Mouse (Mus musculus) adrenal gland, adult 18-20 months (tissue): Measurements from ENCODE around the gene Gosr2. TPM values are rescaled to one million over a fixed set of nuclear protein-coding genes. Genes with fewer than 3 reads are reported as not detected.

Source experiments
- DNase-seq, 2 experiments: peaks; one replicate each; pipeline ENCODE4 v3.0.0; 2021 to 2022; ENCODE audit warnings: low spot score in 2 of 2
- long read RNA-seq, 2 experiments: library from polyadenylated mRNA; stranded (forward); transcript quantifications; one replicate each; pipeline ENCODE4 v2.0.0; 2021
- total RNA-seq, 2 experiments: library from RNA; stranded (reverse); gene quantifications; 1 replicate in 1 of 2; 2 replicates in 1 of 2; pipeline ENCODE4 v1.2.3; 2021

Gene Gosr2
- 10 to 100 TPM; 83.6 to 83.9 TPM for total RNA-seq
- long read RNA-seq, experiment 1, transcript Gosr2-201 (6 exons, 3,266 nt): major isoform, 85 of 114 reads
- long read RNA-seq, experiment 1, transcript Gosr2-203 (5 exons, 917 nt): minor isoform, 5 of 114 reads
- long read RNA-seq, experiment 1, transcript Gosr2-202 (5 exons, 1,044 nt): minor isoform, 6 of 114 reads
- long read RNA-seq, experiment 1, partial matches to known transcripts: 6 of 114 reads
- long read RNA-seq, experiment 1, other reads (novel, unspliced or antisense): 12 of 114 reads
- long read RNA-seq, experiment 2, transcript Gosr2-202 (5 exons, 1,044 nt): minor isoform, 15 of 169 reads
- long read RNA-seq, experiment 2, transcript Gosr2-201 (6 exons, 3,266 nt): major isoform, 118 of 169 reads
- long read RNA-seq, experiment 2, transcript Gosr2-203 (5 exons, 917 nt): minor isoform, 9 of 169 reads
- long read RNA-seq, experiment 2, partial matches to known transcripts: 2 of 169 reads
- long read RNA-seq, experiment 2, other reads (novel, unspliced or antisense): 25 of 169 reads

DNA sequence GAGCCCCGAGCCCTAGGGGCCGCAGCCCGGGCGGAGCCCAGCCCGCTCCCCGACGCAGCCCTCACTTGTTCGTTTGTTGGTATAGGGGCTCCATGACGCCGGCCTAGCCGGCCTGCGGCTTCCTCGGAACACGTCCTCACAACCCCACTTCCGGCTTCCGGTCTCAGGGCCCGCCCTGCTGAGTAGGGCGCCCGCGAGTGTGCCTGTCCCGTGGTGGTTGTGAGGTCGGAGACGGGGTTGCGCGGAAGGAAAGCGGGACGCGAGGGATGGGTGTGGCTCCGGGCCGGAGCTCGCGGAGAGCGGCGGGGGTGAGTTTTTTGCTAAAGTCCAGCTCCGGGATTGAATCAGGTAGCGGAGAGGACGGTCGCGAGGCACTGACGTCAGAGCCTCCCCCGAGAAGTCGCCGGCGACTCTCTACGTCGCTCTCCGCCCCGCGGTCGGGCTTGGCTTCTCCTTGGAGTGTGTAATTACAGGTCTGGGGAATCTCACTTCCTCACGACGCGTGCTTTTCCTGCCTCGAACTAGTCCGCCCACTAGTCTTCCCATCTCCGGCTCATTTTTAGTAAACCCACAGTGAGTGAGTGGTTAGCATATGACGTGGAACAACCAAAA, at the start of gene Gosr2:
Gene Gosr2 (minus strand): TSS at position 334 of the 612 bp plus-strand sequence.
- peak; percentile 88 for DNase-seq

DNA sequence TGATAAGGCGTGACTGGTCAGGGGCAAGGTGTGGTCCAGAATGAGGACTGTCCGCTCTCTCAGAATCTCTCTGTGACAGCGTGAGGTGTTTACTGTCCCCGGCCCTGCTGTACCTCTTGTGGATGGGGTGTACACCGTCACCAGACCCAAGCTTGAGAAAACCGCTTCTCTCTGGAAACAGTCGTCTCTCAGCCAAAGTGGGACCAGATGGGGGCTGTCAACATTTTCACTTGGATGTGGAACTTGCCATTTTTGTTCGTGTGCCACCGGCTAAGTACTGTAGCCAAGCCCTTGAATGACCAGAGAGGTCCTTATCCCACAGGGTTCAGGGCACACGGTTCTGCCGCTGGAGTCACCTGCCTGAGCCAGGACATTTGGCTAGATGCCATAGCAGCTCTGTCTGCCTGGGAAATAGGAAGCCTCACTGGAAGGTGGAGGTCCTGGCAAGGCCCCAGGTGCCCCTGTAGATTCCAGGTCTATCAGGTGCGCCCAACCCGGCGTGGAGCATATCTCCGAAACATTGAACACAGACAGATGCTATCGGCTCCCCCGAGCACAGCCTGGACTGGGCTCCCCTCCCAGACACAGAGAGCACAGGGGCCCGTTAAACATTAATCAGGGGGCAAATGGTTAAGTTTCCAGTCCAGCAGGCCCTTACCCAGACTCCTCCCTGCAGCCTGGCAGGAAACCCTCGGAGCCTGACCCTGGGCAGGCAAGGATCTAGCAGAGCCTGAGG, 37.5 kb upstream of the Gosr2 start:
- DNase-seq: no peak

DNA sequence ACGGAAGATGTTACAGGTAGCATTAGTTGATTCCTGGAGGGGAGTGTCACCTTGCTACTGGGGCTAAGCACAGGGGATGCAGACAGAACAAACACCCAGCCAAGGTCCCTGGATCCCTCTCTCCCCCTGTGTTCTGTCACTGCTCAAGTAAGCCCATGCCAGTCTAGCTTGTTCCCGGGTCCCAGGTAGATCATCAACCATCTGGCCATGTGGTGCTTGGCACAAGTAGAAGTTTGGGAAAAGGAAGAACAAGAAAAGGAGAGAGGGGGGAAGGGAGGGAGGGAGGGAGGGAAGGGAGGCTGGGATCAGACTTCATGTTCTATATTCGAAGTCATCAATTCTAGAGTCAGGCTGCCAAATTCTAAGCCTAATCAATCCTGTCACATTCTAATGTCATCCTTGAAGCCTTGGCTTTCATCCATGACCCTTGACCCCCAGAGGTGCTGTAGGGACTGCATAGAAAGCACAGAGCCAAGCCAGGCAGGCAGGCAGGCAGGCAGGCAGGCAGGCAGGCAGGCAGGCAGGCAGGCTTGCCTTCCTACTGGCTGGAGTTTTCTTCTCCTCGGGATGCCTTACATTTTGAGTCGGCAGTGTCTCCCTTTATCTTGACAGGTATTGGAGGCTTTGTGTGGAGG, 36.8 kb upstream of the Gosr2 start:
- DNase-seq: no peak

DNA sequence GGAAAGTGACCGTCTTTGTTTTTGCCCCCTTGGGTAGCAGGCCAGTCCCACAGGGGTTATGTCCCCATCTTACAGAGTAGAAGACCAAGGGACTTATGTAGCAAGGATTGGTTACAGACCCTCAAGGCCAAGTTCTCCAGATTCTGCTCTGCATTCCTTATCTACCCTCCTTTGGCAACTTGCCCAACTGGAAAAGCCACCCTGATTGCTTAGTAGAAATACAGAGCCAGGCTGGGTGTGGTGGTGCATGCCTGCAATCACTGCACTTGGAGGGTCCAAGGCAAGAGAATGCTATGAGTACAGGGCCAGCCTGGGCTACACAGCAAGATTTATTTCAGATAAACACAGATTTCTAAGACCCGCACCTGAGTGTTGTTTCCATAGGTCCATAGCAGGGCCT, 36.3 kb upstream of the Gosr2 start:
- no peak for DNase-seq

DNA sequence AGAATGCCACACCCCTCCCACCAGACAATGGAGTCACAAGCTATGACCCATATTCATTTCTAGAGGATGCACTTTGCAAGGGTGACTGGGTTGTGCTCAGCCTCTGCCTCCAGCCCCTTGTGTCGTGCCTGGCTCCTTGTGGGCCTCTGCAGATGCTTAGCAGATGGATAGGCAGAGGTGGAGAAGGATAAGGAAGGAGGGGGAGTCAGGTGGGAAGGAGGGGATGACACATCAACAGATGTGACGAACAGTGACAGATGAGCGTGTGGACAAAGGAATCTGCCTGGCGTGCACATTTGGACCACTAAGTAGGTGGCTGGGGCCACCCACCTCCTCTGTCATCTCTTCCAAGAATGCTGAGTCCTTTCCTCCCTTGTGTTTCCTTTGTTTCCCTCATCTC, 35.4 kb upstream of the Gosr2 start:
- no peak for DNase-seq

DNA sequence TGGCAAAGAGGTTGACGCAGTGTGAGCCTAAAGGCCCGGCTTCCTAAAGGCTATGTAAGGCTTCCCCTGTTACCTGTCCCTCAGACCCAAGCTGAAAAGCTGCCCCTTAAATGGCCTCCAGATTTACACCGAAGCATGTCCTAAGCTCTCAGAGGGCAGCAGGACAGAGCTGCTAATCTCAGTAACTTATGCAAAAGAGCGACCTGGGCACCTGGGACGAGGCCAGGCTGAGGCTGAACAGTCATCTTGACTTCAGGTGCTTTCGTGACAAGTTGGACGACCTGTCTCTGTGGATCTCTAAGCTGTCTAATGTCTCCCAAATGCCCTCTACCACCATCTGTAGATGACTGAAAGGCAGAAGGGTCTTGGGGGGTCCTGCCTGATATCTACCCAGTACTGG, 34.6 kb upstream of the Gosr2 start:
- DNase-seq: no peak

DNA sequence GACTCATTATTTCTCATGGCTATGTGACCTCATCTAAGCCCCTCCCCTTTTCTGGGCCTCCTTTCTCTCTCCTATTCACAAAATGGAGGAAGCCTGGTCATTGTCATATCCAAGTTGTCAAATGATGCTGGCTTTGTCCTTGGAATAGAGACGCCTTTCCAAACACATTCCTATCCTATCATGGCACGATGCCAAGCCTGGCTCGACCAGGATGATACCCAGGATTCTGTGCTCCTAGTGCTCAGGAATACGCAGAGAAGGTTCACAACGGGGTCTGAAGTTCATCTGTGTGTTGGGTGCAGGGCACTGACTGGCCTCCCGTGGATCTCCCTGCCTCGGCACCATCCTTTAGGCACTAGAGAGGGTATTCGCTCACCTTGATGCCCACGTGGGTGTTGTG, 33.9 kb upstream of the Gosr2 start:
- DNase-seq: no peak

DNA sequence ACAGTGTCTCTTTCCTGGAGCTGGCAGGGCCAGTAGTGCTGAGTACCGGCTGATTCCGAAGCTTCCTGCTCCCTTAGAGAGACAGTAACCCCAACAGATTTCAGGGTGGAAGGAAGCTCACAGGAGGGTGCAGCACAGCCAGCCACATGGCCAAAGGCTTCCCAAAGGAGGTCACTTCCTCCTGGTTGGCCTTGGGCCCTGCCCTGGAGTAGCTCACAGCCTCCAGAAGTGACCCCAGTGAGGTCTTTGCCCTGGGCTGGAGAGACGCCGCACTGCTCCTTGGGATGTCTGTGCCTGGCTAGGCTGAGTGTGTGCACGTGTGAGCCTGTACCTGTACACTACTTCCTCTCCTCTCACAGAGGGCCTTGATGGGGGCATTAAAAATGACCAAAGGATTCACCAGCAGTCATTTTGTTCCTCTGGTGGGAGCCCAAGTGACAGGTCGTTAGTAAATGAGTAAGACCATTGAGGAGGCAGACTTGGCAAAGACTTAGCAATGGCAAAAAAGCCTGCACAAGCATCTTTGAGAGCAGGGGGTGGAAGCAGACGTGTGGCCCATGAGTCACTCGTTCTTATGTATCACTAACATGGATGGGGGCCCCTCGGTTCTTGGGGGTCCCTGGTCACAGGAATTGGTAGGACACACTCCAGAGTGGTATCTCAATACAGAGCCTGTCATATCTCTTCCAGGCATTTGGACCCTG, 31.7 kb upstream of the Gosr2 start:
- no peak for DNase-seq

DNA sequence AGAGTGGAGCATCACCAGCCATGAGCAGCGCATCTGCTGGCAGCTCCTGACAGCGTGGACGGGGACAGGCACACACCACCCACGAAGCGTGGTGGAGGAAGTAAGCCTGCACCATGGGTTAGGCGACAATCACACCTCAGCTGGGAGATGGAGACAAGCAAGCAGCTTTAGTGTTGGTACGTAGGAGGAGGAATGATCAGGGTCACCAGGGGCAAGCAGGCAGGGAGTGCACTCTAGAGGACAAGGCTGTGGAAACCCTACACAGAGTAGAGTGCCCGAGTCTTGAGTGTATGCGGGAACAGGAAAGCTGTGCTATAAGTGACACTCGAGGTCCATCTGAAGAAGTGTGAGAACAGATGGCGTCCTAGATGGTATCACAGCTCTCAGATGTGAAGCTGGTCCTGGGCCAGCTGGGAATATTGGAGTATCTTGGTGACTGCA, 26.7 kb upstream of the Gosr2 start:
- DNase-seq: no peak

DNA sequence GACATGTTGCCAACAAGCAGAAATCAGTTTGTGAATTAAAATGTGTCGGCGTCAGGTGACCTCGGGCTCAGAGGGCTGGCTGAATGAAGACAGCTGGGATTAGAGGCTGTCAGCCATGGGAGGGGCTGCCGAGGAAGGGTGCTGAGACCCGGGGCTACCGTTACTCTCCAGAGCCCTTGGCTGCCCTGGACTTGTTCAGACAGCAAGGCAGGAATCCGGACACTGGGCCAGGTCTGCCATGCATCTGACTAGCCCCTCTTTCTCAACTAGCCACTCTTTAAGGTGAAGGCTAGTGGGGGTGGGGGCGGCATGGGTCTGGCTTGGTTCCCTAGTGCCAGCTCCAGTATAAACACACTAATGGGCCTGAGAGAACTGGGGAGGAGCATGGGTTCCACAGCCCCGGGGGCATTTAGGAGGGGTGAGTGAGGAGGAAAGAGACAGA, 24.4 kb upstream of the Gosr2 start:
- DNase-seq: no peak

DNA sequence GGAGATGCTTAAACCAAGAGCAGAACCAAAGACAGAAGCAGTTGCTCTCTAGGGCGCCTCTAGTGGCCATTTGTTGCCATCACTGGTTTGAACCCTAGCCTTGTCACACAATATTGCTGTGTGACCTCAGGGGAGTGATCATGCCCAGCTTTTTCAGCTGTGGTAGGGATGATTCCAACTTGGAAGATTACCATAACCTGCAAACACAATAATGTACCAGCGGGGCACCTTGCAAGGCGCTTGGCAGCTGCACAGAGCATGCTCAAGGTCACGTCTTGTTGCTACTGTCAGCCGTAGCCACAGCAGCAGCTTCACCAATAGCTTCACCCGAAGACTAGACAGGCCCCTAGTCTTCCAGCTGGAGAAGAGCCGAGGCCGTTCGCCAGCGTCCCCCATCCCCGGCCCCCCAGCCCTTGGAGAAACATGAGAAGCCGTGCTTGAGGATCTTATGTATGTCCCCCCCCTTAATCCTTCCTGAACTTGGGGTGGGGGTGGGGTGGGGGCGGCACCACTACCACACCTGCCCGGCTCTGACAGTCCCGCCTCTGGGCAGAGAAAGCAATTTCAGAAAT, 23.9 kb upstream of the Gosr2 start:
- DNase-seq: no peak

DNA sequence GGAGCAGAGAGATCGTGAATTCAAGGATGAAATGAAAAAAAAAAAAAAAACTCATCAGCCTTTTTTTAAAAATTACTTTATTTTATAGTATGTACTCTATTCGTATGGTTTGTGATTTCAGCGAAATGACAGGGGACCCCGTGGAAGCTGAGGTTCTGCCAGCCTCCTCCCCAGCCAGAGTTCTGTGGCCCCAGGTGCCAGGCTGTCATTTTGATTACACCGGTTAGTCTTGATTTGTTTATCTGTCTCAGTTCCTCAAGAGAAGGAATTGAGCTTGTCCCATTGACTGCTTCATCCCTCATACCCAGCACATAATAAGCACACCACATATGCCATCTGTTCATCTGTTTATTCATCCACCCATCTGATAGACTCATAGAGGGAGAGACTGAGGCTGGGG, 21.7 kb upstream of the Gosr2 start:
- DNase-seq: no peak

DNA sequence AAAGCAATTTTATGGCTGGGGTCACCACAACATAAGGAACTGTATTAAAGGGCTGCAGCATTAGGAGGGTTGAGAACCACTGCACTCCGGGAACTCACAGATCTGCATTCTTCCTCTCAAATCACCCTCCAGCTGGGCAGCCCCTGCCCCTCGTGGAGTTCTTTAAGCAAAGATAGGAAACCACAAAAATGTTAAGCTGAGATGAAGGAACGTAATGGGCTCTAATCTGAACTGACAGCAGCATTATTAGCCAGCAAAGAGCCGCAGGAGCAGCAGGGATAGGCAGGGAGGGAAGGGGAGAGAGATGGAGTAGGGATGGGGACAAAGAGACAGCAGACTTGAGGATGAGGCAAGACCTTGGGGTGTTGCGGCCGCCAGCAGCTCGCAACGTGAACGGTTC, 19.3 kb upstream of the Gosr2 start:
- no peak for DNase-seq

DNA sequence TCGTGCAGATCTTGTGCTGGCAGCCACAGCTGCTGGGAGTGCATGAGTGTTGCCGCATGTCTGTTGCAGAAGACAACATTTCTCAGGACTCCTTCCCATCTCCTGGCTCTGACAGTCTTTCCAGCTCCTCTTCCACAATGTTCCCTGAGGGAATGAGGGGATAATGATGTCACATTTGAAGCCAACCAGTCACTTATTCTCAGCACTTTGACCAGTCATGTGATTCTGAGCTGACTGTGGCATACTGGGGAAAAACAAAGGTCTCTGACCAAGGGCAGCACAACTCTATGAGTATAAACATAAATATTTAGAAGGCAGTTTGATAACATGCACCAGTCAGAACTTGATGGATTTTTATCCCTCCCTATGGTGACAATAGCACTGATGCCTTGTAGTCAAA, 16.4 kb upstream of the Gosr2 start:
- DNase-seq: no peak

DNA sequence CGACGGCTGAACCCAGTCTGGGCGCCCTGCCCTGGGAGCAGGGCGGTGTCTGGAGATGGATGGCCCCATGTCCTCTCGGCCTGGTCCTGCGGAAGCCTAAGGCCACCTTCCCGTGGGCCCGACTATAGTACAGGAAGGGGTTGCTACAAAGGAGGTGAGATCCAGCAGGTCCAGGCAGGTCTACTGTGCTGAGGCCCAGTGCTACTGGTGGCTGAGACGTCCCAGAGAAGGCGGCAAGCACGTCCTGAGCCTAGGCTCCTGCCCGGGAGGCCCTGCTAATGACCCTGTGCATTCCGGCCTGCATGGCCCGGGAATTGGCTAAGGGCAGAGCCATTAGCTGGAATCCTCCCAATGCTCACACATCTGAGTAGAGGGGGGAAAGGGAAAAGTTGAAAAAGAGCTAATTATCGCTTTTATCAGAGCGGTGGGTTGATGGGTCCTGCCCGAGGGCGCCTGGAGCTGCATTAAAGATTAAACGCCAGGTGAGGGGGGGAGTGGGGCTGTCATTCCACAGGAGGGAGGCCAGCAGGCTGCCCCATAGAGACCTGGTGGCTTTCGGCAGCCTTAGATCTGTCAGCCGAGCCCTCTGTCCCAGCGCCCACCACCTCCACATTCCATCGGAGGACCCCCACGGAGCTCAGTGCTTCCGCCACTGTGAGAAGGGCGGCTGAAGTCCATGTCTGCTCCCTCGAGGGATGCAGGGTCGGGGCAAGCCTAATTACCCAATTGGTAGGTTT, 14.3 kb upstream of the Gosr2 start:
- DNase-seq: no peak

DNA sequence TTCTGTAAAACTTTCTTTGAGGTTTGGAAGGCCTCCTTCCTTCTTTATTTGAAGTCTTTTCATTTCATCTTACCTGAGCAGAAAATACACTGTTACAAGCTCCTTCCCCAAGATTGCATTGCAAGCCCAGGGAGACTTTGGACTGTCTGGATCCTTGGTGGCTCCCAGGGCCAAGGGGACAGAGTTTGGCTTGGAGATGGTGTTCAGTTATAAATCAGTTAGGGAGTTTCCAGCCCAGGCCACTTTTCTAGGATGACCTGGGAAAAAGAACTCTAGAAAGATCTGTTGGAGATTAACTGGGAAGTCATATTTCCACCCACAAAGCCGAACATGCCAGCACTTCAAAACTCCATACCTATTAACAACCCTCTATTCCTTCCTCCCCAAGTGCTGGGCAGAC, 12.3 kb upstream of the Gosr2 start:
- no peak for DNase-seq

DNA sequence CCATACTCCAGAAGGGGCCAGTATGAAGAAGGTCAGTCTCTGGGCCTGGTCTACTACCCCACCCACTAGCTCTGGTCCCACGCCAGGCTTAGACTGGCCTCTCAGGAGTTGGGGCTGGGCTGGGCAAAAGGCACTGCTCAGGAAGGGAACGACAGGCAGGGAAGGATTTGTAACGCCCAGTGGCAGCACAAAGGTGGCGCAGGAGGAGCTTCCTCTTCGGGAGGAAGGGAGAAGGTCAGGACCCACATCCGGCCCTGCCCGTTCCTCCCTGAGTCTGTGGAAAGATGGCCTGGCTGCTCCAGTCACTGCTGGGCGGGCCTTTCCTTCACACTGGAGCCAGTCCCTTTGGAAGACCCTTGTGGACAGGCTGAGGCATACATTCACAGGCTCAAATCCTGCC, 9.3 kb upstream of the Gosr2 start:
- peak in 1 of 2 experiments; percentile 31 for DNase-seq

DNA sequence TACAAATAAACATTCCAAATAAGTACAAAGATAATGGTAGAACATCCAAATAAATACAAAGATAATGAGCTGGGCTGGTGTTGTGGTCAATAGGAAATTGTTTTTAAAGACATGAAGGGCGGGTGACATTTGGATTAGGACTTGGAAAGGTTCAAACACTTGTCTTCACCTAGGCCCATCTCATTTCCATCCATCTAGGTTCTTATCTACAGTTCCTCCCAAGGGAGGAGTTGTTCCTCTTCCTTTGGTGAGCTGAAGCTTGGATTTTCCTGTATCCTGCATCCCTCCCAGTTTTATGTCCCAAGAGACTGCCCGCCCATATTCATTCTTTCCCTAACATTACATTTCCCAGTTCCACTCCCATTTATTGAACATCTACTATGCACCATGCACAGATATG, 528 bp upstream of the Gosr2 start:
- no peak for DNase-seq

DNA sequence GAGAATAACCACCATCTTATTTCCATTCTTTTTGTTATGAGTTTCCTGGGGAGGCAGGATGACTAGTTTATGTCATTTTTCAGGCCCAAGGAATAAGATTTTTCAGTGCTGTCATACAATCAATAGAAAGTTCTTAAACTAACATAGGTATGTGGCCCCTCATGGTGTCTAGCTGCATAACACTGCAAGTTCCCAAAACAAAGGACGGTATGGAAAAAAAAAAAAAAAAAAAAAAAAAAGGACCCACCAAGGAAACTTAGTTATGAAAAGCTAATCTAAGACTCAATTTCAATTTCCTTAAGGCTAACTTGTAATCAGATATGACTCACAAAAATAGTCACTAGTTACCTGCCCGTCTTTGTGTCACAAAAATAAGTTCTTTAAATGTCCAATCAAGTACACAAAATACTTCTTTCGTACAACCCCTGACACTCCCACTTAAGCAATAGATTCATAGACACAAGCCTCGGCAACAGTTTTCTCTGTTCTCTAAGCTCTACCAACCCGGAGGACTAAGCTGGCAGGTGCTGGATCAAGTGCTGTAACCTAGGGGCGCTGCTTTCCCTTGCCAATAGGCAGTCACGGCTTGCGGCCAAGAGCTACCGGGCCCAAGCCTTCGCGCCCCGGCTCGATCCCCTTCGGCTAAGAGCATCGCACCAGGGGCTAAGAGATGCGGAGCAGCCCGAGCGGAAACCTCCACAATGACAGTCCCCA, 690 bp downstream of the Gosr2 start:
- DNase-seq: no peak
